Mouse (Mus musculus) megakaryocyte, embryonic 14.5 days (primary cell): ENCODE results near the gene Crybb2. TPM values are rescaled to one million over a fixed set of nuclear protein-coding genes. Genes with fewer than 3 reads are reported as not detected.

Experiments
- H3K27me3 ChIP-seq: replicated peaks from 2 replicates; pipeline ENCODE3; 2012; ENCODE audit warnings: inconsistent platforms
- H3K36me3 ChIP-seq: replicated peaks from 2 replicates; pipeline ENCODE3; 2012; ENCODE audit warnings: low read length, inconsistent platforms, mixed read lengths
- H3K4me1 ChIP-seq: 2 replicates; pipeline ENCODE4 v1.6.1; 2012; ENCODE audit warnings: inconsistent platforms
- H3K4me3 ChIP-seq: replicated peaks from 2 replicates; pipeline ENCODE3; 2012; ENCODE audit warnings: moderate library complexity, mild to moderate bottlenecking, inconsistent platforms
- H3K9me3 ChIP-seq: 2 replicates; pipeline ENCODE4 v1.6.1; 2012; ENCODE audit warnings: inconsistent platforms
- FLI1 ChIP-seq: IDR thresholded peaks from 2 replicates; pipeline ENCODE4 v1.6.1; 2012; ENCODE audit warnings: low read length, inconsistent platforms, mixed read lengths
- GATA1 ChIP-seq: IDR thresholded peaks from 3 replicates; pipeline ENCODE4 v1.6.1; 2012; ENCODE audit warnings: mixed read lengths, low read length, inconsistent platforms, borderline replicate concordance
- polyA plus RNA-seq: library from polyadenylated mRNA; stranded (reverse); fragments of >175 nt; gene quantifications from 2 replicates; pipeline ENCODE4 v1.2.3, GENCODE M21; 2012; ENCODE audit warnings: low replicate concordance; ENCODE audit not compliant: insufficient read depth

Crybb2 gene
- polyA plus RNA-seq, 1 experiment, result not detected

DNA sequence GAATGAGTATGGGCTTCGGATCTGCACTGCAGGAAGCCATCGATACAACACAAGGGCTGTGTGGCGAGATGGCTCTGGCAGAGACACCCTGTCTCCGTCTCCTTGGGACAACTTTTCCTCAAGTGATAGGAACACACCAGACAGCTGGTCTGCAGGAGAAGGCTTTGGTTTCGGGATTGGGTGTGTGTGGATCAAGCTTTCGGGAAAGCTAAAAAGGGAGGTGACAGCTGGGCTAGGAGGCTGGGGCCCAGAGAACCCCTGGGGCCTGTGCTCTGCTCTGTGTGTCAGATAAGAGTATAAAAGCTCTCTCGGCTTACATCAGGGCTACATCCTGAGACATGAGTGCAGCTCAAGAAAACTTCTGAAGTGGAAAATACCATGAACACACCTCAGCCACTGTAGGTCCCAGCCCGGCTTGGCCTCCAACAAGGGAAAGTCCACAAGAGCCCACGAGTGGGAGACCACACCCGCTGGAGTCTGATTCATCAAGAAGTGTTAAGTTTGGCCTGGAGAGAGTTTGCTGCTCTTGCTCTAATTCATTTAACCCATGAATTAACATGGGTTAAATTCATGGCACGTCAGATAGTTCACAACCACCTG, 38.3 kb upstream of the Crybb2 start:
- peaks cover 71% of the 10 kb centered on the region for H3K4me1 ChIP-seq
- H3K9me3 ChIP-seq, result no peaks in the 10 kb centered on the region
- H3K27me3 ChIP-seq, result peaks cover 36% of the 10 kb centered on the region
- H3K36me3 ChIP-seq, result no peaks in the 10 kb centered on the region
- TF ChIP-seq GATA1 (no peak), FLI1 (no peak)
- H3K4me3 ChIP-seq, result no peak overlapping the region

DNA sequence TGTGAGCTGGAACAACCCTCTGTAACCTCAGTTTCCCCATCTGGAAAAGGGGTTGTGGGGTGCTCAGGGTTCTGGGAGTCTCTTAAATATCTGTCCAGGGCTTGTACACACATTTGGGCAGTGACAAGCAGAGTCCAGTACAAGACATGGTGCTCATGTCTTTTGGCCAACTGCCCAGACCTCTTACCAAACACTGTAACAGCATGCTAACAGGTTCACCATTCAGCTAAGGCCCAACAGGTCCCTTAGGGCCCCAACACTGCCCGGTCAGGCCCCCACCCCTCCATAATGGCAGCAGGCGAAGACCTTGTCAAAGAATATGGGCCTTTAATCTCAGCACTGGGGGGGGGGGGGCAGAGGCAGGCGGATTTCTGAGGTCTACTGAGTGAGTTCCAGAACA, 37.8 kb upstream of the Crybb2 start:
- Histone ChIP-seq H3K36me3 (no peaks in the 10 kb centered on the region), H3K9me3 (no peaks in the 10 kb centered on the region), H3K27me3 (peaks cover 42% of the 10 kb centered on the region), H3K4me3 (no peak overlapping the region), H3K4me1 (peaks cover 69% of the 10 kb centered on the region)
- TF ChIP-seq FLI1, result no peak
- TF ChIP-seq GATA1, result no peak

DNA sequence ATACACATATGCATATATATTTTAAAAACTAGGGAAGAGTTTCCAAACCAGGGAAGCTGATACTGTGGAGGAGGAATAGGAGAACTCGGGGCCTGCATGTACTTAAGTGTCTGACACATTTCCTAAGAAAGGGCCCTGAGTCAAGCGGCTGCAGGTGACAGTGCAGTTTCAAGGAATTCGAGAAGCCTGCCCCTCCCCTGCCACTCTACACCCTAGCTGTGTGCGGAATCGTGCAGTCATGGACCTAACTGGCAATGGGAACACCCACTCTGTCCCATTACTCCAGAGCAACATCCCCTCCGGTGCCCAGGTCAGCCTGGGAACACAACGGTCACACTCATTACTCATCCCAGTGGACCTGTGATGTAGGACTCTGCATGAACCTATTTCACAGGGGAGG, 36.7 kb upstream of the Crybb2 start:
- peak overlapping the region; percentile 48 for H3K4me3 ChIP-seq
- H3K4me1 ChIP-seq, result peaks cover 58% of the 10 kb centered on the region
- peaks cover 1% of the 10 kb centered on the region for H3K36me3 ChIP-seq
- TF ChIP-seq FLI1 (no peak), GATA1 (no peak)
- H3K9me3 ChIP-seq, result no peaks in the 10 kb centered on the region
- peaks cover 53% of the 10 kb centered on the region for H3K27me3 ChIP-seq

DNA sequence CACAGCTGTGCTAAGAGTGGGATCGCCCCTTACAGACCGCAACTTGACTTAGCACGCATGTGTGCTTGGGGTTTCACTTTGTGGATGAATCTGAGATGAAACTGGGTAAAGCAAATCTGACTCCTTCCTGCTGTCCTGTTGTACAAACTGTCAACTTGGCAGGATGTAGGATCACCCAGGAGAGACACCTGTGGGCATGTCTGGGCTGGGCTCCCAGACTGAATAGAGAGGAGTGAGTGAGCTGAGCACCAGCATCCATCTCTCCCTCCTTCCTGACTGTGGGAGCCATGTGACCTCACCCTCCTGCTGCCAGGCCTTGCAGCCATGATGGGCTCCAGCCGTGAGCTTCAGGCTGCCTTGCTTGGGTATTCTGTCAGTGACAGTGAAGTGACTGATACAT, 35.6 kb upstream of the Crybb2 start:
- peaks cover 10% of the 10 kb centered on the region for H3K36me3 ChIP-seq
- H3K27me3 ChIP-seq, result peaks cover 64% of the 10 kb centered on the region
- H3K4me3 ChIP-seq, result no peak overlapping the region
- TF ChIP-seq FLI1 (no peak), GATA1 (no peak)
- H3K9me3 ChIP-seq, result no peaks in the 10 kb centered on the region
- peaks cover 47% of the 10 kb centered on the region for H3K4me1 ChIP-seq

DNA sequence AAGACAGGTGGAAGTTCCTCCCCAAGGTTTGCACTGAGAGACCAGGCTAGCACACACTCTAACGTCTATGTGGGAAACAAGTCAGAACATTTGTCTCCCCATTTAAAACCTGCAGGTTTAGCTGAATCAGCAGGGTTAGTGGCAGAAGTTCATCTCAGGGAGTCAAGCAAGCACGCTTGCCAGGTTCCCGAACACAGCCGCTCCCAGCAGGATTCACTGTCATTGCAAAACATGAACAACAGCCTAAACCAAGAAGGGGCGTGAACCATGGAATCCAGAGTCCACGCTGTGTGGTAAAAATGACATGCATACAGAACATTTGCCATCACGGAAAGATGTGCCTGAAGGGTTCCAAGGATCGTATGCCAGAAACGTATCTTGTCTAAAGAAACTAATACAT, 35.1 kb upstream of the Crybb2 start:
- Histone ChIP-seq H3K9me3 (no peaks in the 10 kb centered on the region), H3K36me3 (peaks cover 15% of the 10 kb centered on the region), H3K4me3 (no peak overlapping the region), H3K4me1 (peaks cover 42% of the 10 kb centered on the region), H3K27me3 (peaks cover 68% of the 10 kb centered on the region)
- TF ChIP-seq GATA1, result no peak
- no peak for TF ChIP-seq FLI1

DNA sequence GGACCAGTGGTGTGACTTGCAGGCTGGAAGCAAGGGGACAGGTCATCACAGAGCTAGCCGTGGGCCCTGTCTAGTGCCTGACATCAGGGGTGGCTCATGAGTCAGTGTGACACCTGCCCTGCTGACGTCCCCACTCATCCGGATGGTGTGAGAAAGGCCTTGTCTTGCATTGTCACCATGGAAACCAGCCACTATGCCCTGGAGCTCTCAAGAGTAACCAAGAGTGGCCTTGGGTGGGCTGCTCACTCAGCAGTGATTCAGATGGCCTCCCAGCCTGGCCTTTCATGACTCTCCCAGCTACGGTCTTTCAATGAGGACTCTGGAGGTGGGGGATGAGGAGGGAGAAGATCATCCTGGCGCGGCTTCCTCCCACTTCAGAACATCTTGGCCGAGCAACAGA, 32.5 kb upstream of the Crybb2 start:
- no peak for TF ChIP-seq GATA1
- no peak for TF ChIP-seq FLI1
- peaks cover 22% of the 10 kb centered on the region for H3K4me1 ChIP-seq
- no peaks in the 10 kb centered on the region for H3K9me3 ChIP-seq
- H3K36me3 ChIP-seq, result peaks cover 24% of the 10 kb centered on the region
- no peak overlapping the region for H3K4me3 ChIP-seq
- peaks cover 86% of the 10 kb centered on the region for H3K27me3 ChIP-seq

DNA sequence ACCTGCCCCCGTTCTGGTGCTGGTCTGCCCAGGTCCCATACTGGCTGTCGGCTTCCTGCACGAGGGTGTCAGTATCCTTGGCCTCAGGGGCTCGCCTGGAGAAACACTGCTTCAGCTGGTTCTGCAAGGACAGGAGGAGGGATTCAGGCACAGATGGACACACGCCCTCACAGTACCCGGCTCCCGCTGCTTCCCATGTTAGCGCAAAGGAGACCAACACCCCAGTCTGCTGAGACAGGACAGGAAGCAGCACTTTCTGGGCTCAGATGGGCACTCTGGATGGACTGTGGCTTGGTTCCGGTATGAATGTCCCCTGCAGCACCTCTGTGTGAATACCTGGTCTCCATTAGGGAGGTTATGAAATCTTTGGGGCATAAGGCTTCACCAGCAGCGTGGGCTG, 31.5 kb upstream of the Crybb2 start:
- H3K36me3 ChIP-seq, result peaks cover 34% of the 10 kb centered on the region
- TF ChIP-seq FLI1 (no peak), GATA1 (no peak)
- H3K4me1 ChIP-seq, result peaks cover 12% of the 10 kb centered on the region
- peaks cover 87% of the 10 kb centered on the region for H3K27me3 ChIP-seq
- no peaks in the 10 kb centered on the region for H3K9me3 ChIP-seq
- H3K4me3 ChIP-seq, result no peak overlapping the region

DNA sequence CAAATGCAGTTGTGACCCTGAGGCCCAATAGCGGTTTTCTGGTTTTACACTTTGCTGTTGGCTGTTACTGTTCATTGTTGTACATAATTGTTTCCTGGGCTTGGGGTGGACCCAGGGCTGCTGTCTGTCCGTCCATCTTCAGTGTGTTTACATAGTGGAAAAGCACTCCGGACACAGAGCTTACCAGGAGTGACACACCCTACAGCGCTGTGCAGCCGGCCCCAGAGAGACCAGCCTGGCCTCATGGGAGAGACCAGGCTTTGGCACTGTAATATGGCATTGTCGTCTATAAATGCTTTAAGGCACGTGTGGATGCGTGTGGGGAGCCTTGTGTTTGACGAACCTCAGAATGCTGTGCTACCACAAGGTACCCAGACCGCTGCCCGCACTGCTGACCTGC, 30.5 kb upstream of the Crybb2 start:
- Histone ChIP-seq H3K4me3 (no peak overlapping the region), H3K36me3 (peaks cover 45% of the 10 kb centered on the region), H3K27me3 (peaks cover 93% of the 10 kb centered on the region), H3K9me3 (no peaks in the 10 kb centered on the region), H3K4me1 (peaks cover 7% of the 10 kb centered on the region; the same call in 1 of the 2 replicates)
- TF ChIP-seq GATA1 (no peak), FLI1 (no peak)

DNA sequence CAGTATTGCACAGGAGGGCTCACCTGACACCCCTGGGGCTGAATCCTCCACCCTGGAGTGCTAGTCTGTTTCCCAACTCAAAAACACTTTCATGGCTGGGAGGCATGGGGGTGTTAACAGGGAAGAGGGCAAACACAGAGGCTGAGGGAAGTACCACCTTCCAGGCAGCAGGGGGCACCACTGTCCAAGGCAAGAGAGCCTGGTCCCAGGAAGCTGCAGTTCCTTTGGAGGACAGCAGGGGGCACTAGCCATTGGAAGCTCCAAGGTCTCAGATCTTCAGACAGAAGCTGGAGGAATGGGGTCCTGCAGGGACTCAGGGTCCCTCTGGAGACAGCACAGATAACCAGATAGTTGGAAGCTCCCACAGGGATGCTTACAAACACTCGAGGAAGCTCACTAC, 29.6 kb upstream of the Crybb2 start:
- H3K27me3 ChIP-seq, result peaks cover 91% of the 10 kb centered on the region
- no peaks in the 10 kb centered on the region for H3K9me3 ChIP-seq
- H3K4me3 ChIP-seq, result no peak overlapping the region
- peaks cover 3% of the 10 kb centered on the region; the same call in 1 of the 2 replicates for H3K4me1 ChIP-seq
- H3K36me3 ChIP-seq, result peaks cover 53% of the 10 kb centered on the region
- no peak for TF ChIP-seq FLI1
- no peak for TF ChIP-seq GATA1

DNA sequence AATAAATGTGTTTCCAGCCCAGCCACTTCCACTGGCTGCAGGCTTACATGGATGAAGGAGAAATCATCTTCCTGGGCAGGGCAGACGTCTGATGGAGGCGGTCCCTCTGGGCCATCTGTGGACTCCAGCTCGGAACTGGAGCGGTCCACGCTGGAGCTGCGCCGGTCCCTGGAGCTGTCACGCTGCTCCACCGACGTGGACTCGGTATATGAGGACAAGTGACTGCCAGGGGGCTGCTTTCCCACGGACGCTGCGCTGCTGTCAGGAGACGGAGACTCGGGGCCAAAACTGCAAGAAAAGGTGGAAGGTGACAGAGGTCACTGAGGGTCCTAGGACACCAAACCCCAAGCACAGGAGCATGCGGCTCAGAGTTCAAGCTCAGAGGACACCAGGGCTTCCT, 27.6 kb upstream of the Crybb2 start:
- H3K4me3 ChIP-seq, result no peak overlapping the region
- H3K9me3 ChIP-seq, result no peaks in the 10 kb centered on the region
- no peak for TF ChIP-seq GATA1
- TF ChIP-seq FLI1, result no peak

DNA sequence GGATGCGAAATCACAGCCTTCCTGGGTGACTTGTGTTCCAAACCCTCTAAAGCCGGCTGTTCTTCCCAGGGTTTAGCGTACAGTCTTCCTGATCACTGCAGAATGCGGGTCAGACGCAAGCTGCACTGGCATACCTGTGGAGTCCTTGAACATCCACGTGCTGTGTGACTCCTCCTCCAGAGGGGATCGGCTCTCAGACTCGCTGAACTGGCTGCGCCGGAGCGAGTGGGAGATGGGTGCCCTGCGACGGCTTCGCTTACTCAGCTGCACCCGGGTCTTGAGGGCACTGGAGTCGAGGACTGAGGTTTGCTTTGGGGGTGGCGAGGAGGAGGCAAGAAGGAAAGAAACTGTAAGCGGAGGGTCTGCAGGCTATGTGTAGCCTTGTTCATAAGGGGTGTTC, 25.5 kb upstream of the Crybb2 start:
- Histone ChIP-seq H3K36me3 (peaks cover 81% of the 10 kb centered on the region), H3K4me3 (no peak overlapping the region), H3K9me3 (no peaks in the 10 kb centered on the region), H3K27me3 (peaks cover 73% of the 10 kb centered on the region), H3K4me1 (no peaks in the 10 kb centered on the region)
- TF ChIP-seq FLI1 (no peak), GATA1 (no peak)

More for the DNA sequence above, 27.6 kb upstream of the Crybb2 start:
- H3K27me3 ChIP-seq, result peaks cover 88% of the 10 kb centered on the region
- peaks cover 70% of the 10 kb centered on the region for H3K36me3 ChIP-seq
- H3K4me1 ChIP-seq, result no peaks in the 10 kb centered on the region; the same call in 1 of the 2 replicates
